Mouse (Mus musculus) forebrain, embryonic 16.5 days (tissue): ENCODE results near the gene Erc2. TPM values are rescaled to one million over a fixed set of nuclear protein-coding genes. Genes with fewer than 3 reads are reported as not detected.

Experiments
- ATAC-seq: fragments of 200-750 bp; cut with Nextera tagmentation; 2 replicates; pipeline ENCODE4 v1.8.0; 2017; ENCODE audit warnings: mild to moderate bottlenecking, moderate library complexity
- H3K27ac ChIP-seq: fragments of 300-500 bp; sonication (generic); 2 replicates; pipeline ENCODE4 v1.5.1; 2014; ENCODE audit warnings: low read length, control low read depth
- H3K27me3 ChIP-seq: fragments of 300-500 bp; sonication (generic); replicated peaks from 2 replicates; pipeline ENCODE4 v1.6.1; 2014; ENCODE audit warnings: low read length; ENCODE audit not compliant: control insufficient read depth, insufficient read depth
- H3K36me3 ChIP-seq: fragments of 300-500 bp; sonication (generic); 2 replicates; pipeline ENCODE4 v1.6.1; 2014; ENCODE audit not compliant: control insufficient read depth, insufficient read depth
- H3K4me1 ChIP-seq: fragments of 300-500 bp; sonication (generic); replicated peaks from 2 replicates; pipeline ENCODE4 v1.6.1; 2014; ENCODE audit warnings: low read length; ENCODE audit not compliant: control insufficient read depth, insufficient read depth
- H3K4me2 ChIP-seq: fragments of 300-500 bp; sonication (generic); 2 replicates; pipeline ENCODE4 v1.6.1; 2014; ENCODE audit warnings: mild to moderate bottlenecking, low read length, control low read depth
- H3K4me3 ChIP-seq: fragments of 300-500 bp; sonication (generic); replicated peaks from 2 replicates; pipeline ENCODE4 v1.5.1; 2014; ENCODE audit warnings: mild to moderate bottlenecking, low read length, control low read depth
- H3K9ac ChIP-seq: fragments of 300-500 bp; sonication (generic); replicated peaks from 2 replicates; pipeline ENCODE4 v1.6.1; 2014; ENCODE audit warnings: low read depth, low read length, control low read depth
- H3K9me3 ChIP-seq: fragments of 300-500 bp; sonication (generic); 2 replicates; pipeline ENCODE4 v1.6.1; 2016; ENCODE audit warnings: low read length; ENCODE audit not compliant: control insufficient read depth
- WGBS: fragments of 180-500 bp; shearing (Covaris S2); extraction: QIAGEN DNeasy Blood & Tissue Kit; methylation state at CpG from one replicate; pipeline ENCODE4 v1.1.7; 2014; 5-methylcytosine and 5-hydroxymethylcytosine counted together
- polyA plus RNA-seq: library from polyadenylated mRNA; unstranded; fragments of >200 nt; fragmentation: Nextera tagmentation; extraction: Ambion mirVana; gene quantifications from 2 replicates; pipeline ENCODE4 v1.2.1, GENCODE M21; 2015

Gene Erc2
- polyA plus RNA-seq, 1 experiment from 2014 or later: 78.0 TPM

- H3K9me3 ChIP-seq: no peaks in the 10 kb centered on the region
- H3K9ac ChIP-seq: no peak overlapping the region
- no peak for ATAC-seq
- H3K27me3 ChIP-seq: no peaks in the 10 kb centered on the region
- no peak overlapping the region for H3K4me3 ChIP-seq
- H3K27ac ChIP-seq: no peak overlapping the region
- H3K36me3 ChIP-seq: no peaks in the 10 kb centered on the region
- H3K4me1 ChIP-seq: no peaks in the 10 kb centered on the region
- no peak overlapping the region for H3K4me2 ChIP-seq
- 41% methylated on average over 7 of the region's 7 CpGs for WGBS
These were observed 834.3 kb downstream of the Erc2 start for GRCm38 (mm10) chr14:28456372-28457076.

GRCm38 (mm10) chr14:28457428-28457827 lies 835.2 kb downstream of the Erc2 start:
- ATAC-seq: no peak

DNA sequence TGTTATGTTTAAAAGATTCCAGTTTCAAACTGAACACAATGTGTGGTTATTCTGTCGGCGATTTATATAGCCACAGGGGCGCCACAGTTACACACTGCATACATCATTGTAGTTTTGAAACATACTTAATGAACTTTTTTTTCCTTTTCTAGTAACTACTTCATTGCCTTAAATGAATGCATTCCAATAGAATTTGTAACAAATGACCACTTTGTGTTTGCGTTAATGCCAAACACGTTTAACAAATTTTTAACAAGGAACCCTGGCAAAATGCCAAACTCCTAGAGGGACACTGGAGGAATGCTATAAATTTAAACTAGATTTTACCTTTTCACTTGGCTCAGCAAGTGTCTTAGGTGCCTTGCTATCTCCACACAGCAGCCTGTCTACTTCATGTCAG lies 845.7 kb downstream of the Erc2 start:
- H3K4me3 ChIP-seq: no peak overlapping the region
- H3K9me3 ChIP-seq: no peaks in the 10 kb centered on the region
- H3K4me2 ChIP-seq: no peak overlapping the region
- ATAC-seq: no peak
- peaks cover 10% of the 10 kb centered on the region; the same call in 1 of the 2 replicates for H3K27me3 ChIP-seq
- H3K9ac ChIP-seq: no peak overlapping the region
- 9% methylated on average over 5 of the region's 5 CpGs for WGBS
- H3K4me1 ChIP-seq: 0 out of 2 replicates have a peak, but pooled peaks cover 3% of the 10 kb centered on the region
- no peak overlapping the region for H3K27ac ChIP-seq
- H3K36me3 ChIP-seq: no peaks in the 10 kb centered on the region

More at GRCm38 (mm10) chr14:28457428-28457827, 835.2 kb downstream of the Erc2 start:
- Histone ChIP-seq H3K4me3 (no peak overlapping the region), H3K9ac (no peak overlapping the region), H3K36me3 (no peaks in the 10 kb centered on the region), H3K27ac (no peak overlapping the region), H3K4me2 (no peak overlapping the region), H3K27me3 (no peaks in the 10 kb centered on the region), H3K4me1 (no peaks in the 10 kb centered on the region), H3K9me3 (no peaks in the 10 kb centered on the region)
- WGBS: 76% methylated on average over 3 of the region's 3 CpGs

DNA sequence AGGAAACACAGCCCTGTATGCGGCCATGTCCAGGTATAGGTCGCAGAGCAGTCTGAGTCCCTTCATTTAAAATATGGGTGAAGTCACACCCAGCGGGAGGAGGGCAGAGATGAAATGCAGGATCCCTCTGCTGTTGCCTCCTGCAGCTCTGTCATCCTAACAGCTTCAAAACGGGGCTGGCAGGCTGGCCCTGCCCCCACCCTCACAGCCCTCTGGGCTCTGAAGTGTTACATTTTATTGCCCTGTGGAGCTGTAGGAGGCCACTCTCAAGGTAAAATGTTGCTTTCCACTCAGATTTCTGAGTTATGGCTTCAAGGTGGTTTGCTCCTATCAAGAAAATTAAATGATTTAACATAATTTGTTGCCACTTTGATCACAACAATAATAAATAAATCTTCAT lies 847.5 kb downstream of the Erc2 start:
- H3K27ac ChIP-seq: no peak overlapping the region
- no peak for ATAC-seq

DNA sequence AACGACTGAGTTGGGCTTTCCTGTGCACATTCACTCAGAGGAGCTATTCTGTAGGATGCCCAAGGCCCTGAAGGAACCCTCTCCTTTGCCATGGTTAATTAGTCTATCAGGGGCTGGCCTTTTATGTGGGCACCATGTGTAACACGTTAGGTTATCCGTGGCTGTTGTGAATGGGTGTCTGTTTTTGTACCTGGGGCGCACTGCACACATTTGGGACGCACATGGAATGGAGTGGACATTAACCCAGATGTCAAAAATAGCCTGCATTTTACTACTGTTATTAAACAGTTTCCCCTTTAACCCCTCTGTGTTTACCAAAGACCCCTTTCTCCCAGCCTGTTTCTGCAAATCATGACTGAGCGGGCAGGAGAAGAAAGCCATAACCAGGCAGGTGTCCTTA lies 848.0 kb downstream of the Erc2 start:
- no peak for ATAC-seq
- H3K9me3 ChIP-seq: no peaks in the 10 kb centered on the region
- 69% methylated on average over 6 of the region's 6 CpGs for WGBS
- no peak overlapping the region for H3K9ac ChIP-seq
- no peaks in the 10 kb centered on the region for H3K36me3 ChIP-seq
- no peak overlapping the region for H3K4me2 ChIP-seq
- H3K27ac ChIP-seq: no peak overlapping the region
- H3K4me1 ChIP-seq: peaks cover 10% of the 10 kb centered on the region
- peaks cover 8% of the 10 kb centered on the region; the same call in 1 of the 2 replicates for H3K27me3 ChIP-seq
- H3K4me3 ChIP-seq: no peak overlapping the region

More for the DNA sequence above, 847.5 kb downstream of the Erc2 start:
- Histone ChIP-seq H3K36me3 (no peaks in the 10 kb centered on the region), H3K4me1 (peaks cover 5% of the 10 kb centered on the region), H3K9ac (no peak overlapping the region), H3K27me3 (peaks cover 8% of the 10 kb centered on the region; the same call in 1 of the 2 replicates), H3K9me3 (no peaks in the 10 kb centered on the region), H3K4me2 (no peak overlapping the region), H3K4me3 (no peak overlapping the region)
- 53% methylated on average over 4 of the region's 4 CpGs for WGBS

- H3K4me1 ChIP-seq: peaks cover 14% of the 10 kb centered on the region
- peak overlapping the region; percentile 39 for H3K27ac ChIP-seq
- H3K4me2 ChIP-seq: no peak overlapping the region; the same call in 1 of the 2 replicates
- no peak overlapping the region for H3K9ac ChIP-seq
- H3K27me3 ChIP-seq: 0 out of 2 replicates have a peak, but pooled peaks cover 2% of the 10 kb centered on the region
- no peaks in the 10 kb centered on the region for H3K36me3 ChIP-seq
- 17% methylated on average over 3 of the region's 3 CpGs for WGBS
- no peaks in the 10 kb centered on the region for H3K9me3 ChIP-seq
- H3K4me3 ChIP-seq: no peak overlapping the region
- peak; percentile 94 for ATAC-seq
These were observed 852.8 kb downstream of the Erc2 start for GRCm38 (mm10) chr14:28475012-28475411.

- Histone ChIP-seq H3K27me3 (0 out of 2 replicates have a peak, but pooled peaks cover 2% of the 10 kb centered on the region), H3K4me2 (peak overlapping the region; percentile 20; the same call in 1 of the 2 replicates), H3K9ac (0 out of 2 replicates have a peak overlapping the region, but pooled peaks have one; percentile 15), H3K4me1 (peaks cover 14% of the 10 kb centered on the region), H3K9me3 (no peaks in the 10 kb centered on the region), H3K27ac (peak overlapping the region; percentile 39), H3K4me3 (no peak overlapping the region), H3K36me3 (no peaks in the 10 kb centered on the region)
- ATAC-seq: peak; percentile 73
- WGBS: 17% methylated on average over 7 of the region's 7 CpGs
These were observed 853.2 kb downstream of the Erc2 start for GRCm38 (mm10) chr14:28475421-28475820.

DNA sequence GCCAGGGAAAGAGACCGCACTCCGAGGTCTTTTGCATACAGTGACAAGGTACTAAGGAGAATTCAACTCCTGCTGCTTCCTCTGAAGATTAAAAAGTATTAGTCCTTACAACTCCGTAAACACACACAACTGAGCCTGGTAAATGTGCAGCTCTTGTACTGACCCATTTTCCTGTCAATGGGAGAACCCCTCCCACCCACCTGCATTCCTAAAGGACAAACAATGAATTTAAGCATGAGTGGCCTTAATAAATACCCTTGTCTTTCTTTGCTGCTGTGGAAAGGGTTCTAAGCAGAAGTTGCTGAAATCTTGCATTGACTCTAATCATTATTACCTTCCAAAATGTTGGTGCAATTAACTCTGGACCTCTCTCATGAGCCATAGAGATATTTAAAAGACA lies 854.5 kb downstream of the Erc2 start:
- Histone ChIP-seq H3K4me2 (no peak overlapping the region), H3K9me3 (no peaks in the 10 kb centered on the region), H3K27me3 (no peaks in the 10 kb centered on the region), H3K9ac (no peak overlapping the region), H3K36me3 (no peaks in the 10 kb centered on the region), H3K27ac (no peak overlapping the region), H3K4me1 (peaks cover 14% of the 10 kb centered on the region), H3K4me3 (no peak overlapping the region)
- no peak for ATAC-seq
- 27% methylated on average over 3 of the region's 3 CpGs for WGBS

GRCm38 (mm10) chr14:28480866-28481265 lies 858.6 kb downstream of the Erc2 start:
- no peaks in the 10 kb centered on the region for H3K27me3 ChIP-seq
- no peak overlapping the region for H3K4me2 ChIP-seq
- 90% methylated on average over 1 of the region's 1 CpGs for WGBS
- no peaks in the 10 kb centered on the region for H3K36me3 ChIP-seq
- no peak overlapping the region for H3K9ac ChIP-seq
- peaks cover under 1% of the 10 kb centered on the region; the same call in 1 of the 2 replicates for H3K4me1 ChIP-seq
- H3K9me3 ChIP-seq: no peaks in the 10 kb centered on the region
- H3K27ac ChIP-seq: no peak overlapping the region
- no peak overlapping the region for H3K4me3 ChIP-seq
- no peak for ATAC-seq
